Mouse (Mus musculus) testis, adult 2 months (tissue): Measurements from ENCODE around the gene Gm21317. TPM values are rescaled to one million over a fixed set of nuclear protein-coding genes. Genes with fewer than 3 reads are reported as not detected.
"Not testable (repeated sequence)": the region's sequence is repeated elsewhere in the genome, so short reads cannot be mapped to it uniquely, and the experiment has no call there.

ENCODE experiments used
- H3K27ac ChIP-seq: fragments of 200-500 bp; 2 replicates; pipeline ENCODE4 v1.5.1; 2012; ENCODE audit warnings: low read depth, low read length; ENCODE audit not compliant: control insufficient read depth, insufficient read depth
- H3K27me3 ChIP-seq: fragments of 200-500 bp; 2 replicates; pipeline ENCODE4 v1.6.1; 2012; ENCODE audit warnings: mild to moderate bottlenecking, low read length, moderate library complexity; ENCODE audit not compliant: control insufficient read depth, insufficient read depth
- H3K36me3 ChIP-seq: fragments of 200-500 bp; 2 replicates; pipeline ENCODE4 v1.6.1; 2012; ENCODE audit warnings: mild to moderate bottlenecking, low read length; ENCODE audit not compliant: control insufficient read depth, insufficient read depth
- H3K4me1 ChIP-seq: fragments of 200-500 bp; 2 replicates; pipeline ENCODE4 v1.6.1; 2012; ENCODE audit warnings: low read length; ENCODE audit not compliant: control insufficient read depth, insufficient read depth
- H3K4me3 ChIP-seq: fragments of 200-500 bp; 2 replicates; pipeline ENCODE4 v1.5.1; 2012; ENCODE audit warnings: low read depth, mild to moderate bottlenecking, low read length, moderate library complexity, mixed read lengths; ENCODE audit not compliant: control insufficient read depth
- polyA plus RNA-seq: library from polyadenylated mRNA; depleted of rRNA; stranded (reverse); fragments of >200 nt; gene quantifications from 2 replicates; pipeline ENCODE4 v1.2.3, GENCODE M21; 2012; rRNA removed

The Gm21317 gene
- polyA plus RNA-seq: not detected in 2 replicates

- not testable (repeated sequence) for H3K4me1 ChIP-seq, H3K4me3 ChIP-seq, H3K36me3 ChIP-seq, H3K27ac ChIP-seq, H3K27me3 ChIP-seq
These were observed at the start of gene Gm21317 for GRCm38 (mm10) chrY:82224927-82225326. Gm21317 (plus strand) TSS chrY:82225227.
